Mouse (Mus musculus) cerebellum, adult 2 months (tissue): ENCODE data around the gene Pramel1. TPM values are rescaled to one million over a fixed set of nuclear protein-coding genes. Genes with fewer than 3 reads are reported as not detected.
"Not testable (repeated sequence)": the region's sequence is repeated elsewhere in the genome, so short reads cannot be mapped to it uniquely, and the experiment has no call there.

Experiments
- DNase-seq, 2 experiments: peaks; one replicate each; pipeline ENCODE4 v3.0.0; 2021
- H3K27ac ChIP-seq: fragments of 200-500 bp; 2 replicates; pipeline ENCODE4 v1.5.1; 2012; ENCODE audit warnings: low read length, control low read depth, inconsistent platforms; ENCODE audit not compliant: insufficient read depth
- H3K27me3 ChIP-seq: fragments of 200-500 bp; 2 replicates; pipeline ENCODE4 v1.6.1; 2012; ENCODE audit warnings: inconsistent platforms, mild to moderate bottlenecking, low read length, moderate library complexity; ENCODE audit not compliant: control insufficient read depth, insufficient read depth
- H3K4me1 ChIP-seq: fragments of 200-500 bp; 2 replicates; pipeline ENCODE4 v1.6.1; 2011; ENCODE audit warnings: low read length; ENCODE audit not compliant: control insufficient read depth, insufficient read depth
- H3K4me3 ChIP-seq: fragments of 200-500 bp; replicated peaks from 2 replicates; pipeline ENCODE3; 2011; ENCODE audit warnings: mild to moderate bottlenecking, low read depth, low read length, control low read depth; ENCODE audit not compliant: insufficient read depth
- CTCF ChIP-seq: fragments of 200-500 bp; IDR thresholded peaks from 2 replicates; pipeline ENCODE4 v1.5.1; 2011; ENCODE audit warnings: low read depth, mild to moderate bottlenecking, control low read depth, low read length, moderate library complexity, borderline replicate concordance; ENCODE audit not compliant: insufficient read depth
- POLR2A ChIP-seq: fragments of 200-500 bp; IDR thresholded peaks from 2 replicates; pipeline ENCODE4 v1.6.1; 2011; ENCODE audit warnings: low read length, control low read depth, borderline replicate concordance; ENCODE audit not compliant: insufficient read depth
- WGBS: fragments of 180-500 bp; shearing (Covaris S2); methylation state at CpG from one replicate; pipeline ENCODE4 v1.1.7; 2018; 5-methylcytosine and 5-hydroxymethylcytosine counted together
- polyA plus RNA-seq: library from polyadenylated mRNA; depleted of rRNA; stranded (reverse); fragments of >200 nt; gene quantifications from 2 replicates; pipeline ENCODE4 v1.2.3, GENCODE M21; 2012; rRNA removed

The Pramel1 gene
- polyA plus RNA-seq, 1 experiment, result 0.07 TPM

DNA sequence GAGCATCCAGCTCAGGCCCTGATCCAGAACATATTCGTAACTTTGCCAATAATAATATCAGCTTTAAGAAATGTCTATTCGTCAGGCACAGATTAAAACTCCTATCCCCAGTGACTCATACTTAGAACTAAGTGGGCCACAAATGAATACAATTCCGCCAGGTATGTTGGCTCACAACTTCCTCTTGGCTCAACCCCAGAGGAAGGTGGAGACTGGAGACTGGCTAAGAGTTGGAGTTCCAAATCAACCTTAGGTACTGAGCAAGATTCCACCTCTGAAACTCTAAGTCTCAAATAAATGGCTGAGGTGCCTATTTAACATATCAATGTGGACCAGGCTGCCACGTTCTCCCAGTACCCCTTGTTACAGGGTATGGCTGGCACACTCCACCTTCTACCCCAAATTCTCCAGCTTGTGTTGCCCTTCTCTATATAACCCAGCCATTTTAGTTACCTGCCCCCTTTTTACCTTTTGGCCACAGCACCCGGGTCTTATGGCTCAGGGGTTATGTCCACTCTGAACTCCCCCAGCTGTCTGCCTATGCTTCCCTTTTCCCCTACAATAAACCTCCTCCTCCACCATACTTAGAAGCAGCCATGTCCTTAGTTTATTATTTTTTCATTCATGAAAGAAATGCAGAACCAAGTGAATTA lies 17.5 kb downstream of the Pramel1 start:
- peak; percentile 23 to 26 for DNase-seq
- TF ChIP-seq POLR2A, result no peak
- no peak for TF ChIP-seq CTCF
- Histone ChIP-seq H3K27me3 (no peaks in the 10 kb centered on the region), H3K4me1 (no peaks in the 10 kb centered on the region; the same call in 1 of the 2 replicates), H3K27ac (no peak overlapping the region), H3K4me3 (peak overlapping the region; percentile 96)
- WGBS, result 45% methylated on average over 5 of the region's 5 CpGs

GRCm38 (mm10) chr4:143412219-143413092 lies 18.2 kb downstream of the Pramel1 start, which contains the start of gene Pramef8:
Pramef8 (plus strand) TSS chr4:143412426.
- no peaks in the 10 kb centered on the region for H3K27me3 ChIP-seq
- peak within 1 kb of the TSS; percentile 46; the same call in 1 of the 2 replicates for H3K27ac ChIP-seq
- WGBS, result under 1% methylated on average over 50 of the region's 50 CpGs
- DNase-seq, result peak; percentile 93
- no peaks in the 10 kb centered on the region; the same call in 1 of the 2 replicates for H3K4me1 ChIP-seq
- peak; percentile 41; the same call in 1 of the 2 replicates for TF ChIP-seq POLR2A
- TF ChIP-seq CTCF, result no peak
- H3K4me3 ChIP-seq, result peak within 1 kb of the TSS; percentile 96

DNA sequence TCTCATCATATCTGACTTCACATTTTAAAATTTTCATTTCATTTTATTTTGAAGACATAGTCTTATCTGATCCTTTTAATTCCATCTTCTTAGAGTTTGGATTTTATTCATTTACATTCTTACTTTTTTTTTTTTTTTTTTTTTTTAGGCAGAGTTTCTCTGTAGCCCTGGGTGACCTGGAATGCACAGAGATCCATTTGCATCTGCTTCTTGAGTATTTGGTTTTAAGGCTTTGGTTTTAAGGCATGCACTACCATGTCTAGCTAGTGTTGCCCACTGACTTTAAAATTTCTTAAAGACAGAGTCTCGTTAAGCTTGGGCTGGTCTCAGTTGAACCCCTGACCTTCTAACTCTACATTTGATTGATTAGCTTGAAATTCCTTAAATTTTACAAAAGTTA lies 19.4 kb downstream of the Pramel1 start:
- Histone ChIP-seq H3K27me3 (no peaks in the 10 kb centered on the region), H3K4me1 (no peaks in the 10 kb centered on the region; the same call in 1 of the 2 replicates), H3K4me3 (no peak overlapping the region), H3K27ac (no peak overlapping the region)
- 98% methylated on average over 1 of the region's 1 CpGs for WGBS
- no peak for TF ChIP-seq CTCF
- no peak for TF ChIP-seq POLR2A
- no peak for DNase-seq

DNA sequence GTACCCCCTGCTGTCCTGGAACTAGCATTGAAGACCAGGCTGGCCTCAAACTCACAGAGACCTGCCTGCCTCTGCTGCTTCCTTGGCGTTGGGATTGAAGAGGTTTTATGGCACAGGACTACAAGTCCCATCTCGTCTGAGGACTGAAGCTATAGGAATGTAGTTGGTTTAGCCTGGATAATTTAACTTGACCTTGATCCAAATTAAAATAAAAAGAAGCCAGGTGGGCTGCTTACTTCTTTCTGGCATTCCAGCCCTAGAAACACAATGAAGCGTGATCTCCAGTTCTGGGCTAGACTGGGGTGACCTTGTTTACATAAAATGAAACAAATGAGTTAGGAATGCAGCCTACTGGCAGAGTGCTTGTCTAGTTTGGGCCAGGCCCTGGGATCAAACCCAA lies 19.9 kb downstream of the Pramel1 start:
- H3K27me3 ChIP-seq, result no peaks in the 10 kb centered on the region
- H3K27ac ChIP-seq, result no peak overlapping the region
- no peak for DNase-seq
- H3K4me3 ChIP-seq, result no peak overlapping the region
- H3K4me1 ChIP-seq, result no peaks in the 10 kb centered on the region; the same call in 1 of the 2 replicates
- WGBS, result 88% methylated on average over 3 of the region's 3 CpGs
- TF ChIP-seq CTCF (no peak), POLR2A (no peak)

DNA sequence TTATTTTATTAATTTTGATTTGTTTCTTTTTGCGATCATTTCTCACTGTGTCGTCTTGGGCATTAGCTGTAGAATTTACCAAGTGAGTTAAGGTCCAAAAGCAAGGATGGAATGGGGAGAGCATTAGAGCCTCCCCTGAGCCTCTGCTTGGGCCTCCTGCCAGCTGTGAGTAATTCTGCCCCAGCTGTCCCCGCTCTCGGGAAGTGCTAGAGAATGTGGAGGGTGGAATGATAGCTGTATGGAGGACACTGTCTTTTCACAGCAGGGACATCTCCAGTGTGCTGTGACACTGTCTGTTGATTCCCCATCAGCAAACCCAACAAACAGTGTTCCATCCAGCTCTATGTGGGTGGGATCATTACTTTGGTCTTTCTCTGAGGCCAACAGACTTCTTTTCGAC lies 32.5 kb downstream of the Pramel1 start:
- not testable (repeated sequence) for H3K4me1 ChIP-seq, H3K27ac ChIP-seq, DNase-seq, H3K27me3 ChIP-seq, H3K4me3 ChIP-seq
- 57% methylated on average over 5 of the region's 5 CpGs for WGBS

Other genes with a start within 250 kb of the Pramel1 start
- gene Prdm2, start 181.4 kb upstream of the Pramel1 start, polyA plus RNA-seq, result 21.7 and 21.9 TPM in 2 replicates
- 7.7 and 8.4 TPM in 2 replicates for gene Pdpn, start 94.9 kb upstream of the Pramel1 start, polyA plus RNA-seq
- 7.6 and 7.7 TPM in 2 replicates for gene Lrrc38, start 44.7 kb upstream of the Pramel1 start, polyA plus RNA-seq
- gene Pramef8, start 18.0 kb downstream of the Pramel1 start, polyA plus RNA-seq, result 13.2 and 14.0 TPM in 2 replicates
- gene Oog4, start 55.9 kb downstream of the Pramel1 start, polyA plus RNA-seq, result not detected in 2 replicates
- gene Gm13043, start 116.9 kb downstream of the Pramel1 start, polyA plus RNA-seq, result not detected in 2 replicates
- not detected in 2 replicates for gene Gm13040, start 141.5 kb downstream of the Pramel1 start, polyA plus RNA-seq
- not detected in 2 replicates for gene BC080695, start 157.3 kb downstream of the Pramel1 start, polyA plus RNA-seq
- gene Gm13057, start 157.3 kb downstream of the Pramel1 start, polyA plus RNA-seq, result not detected in 2 replicates
- gene Gm13083, start 220.6 kb downstream of the Pramel1 start, polyA plus RNA-seq, result not detected in 2 replicates